8 mouse cellular contexts compared by ENCODE assay signal in genomic region chr4:144895211-144895590, GRCm38 (mm10). TPM values are rescaled to one million over a fixed set of nuclear protein-coding genes. Genes with fewer than 3 reads are reported as not detected.
DNase-seq lines count a peak whose midpoint lies in the region; ATAC-seq and TF ChIP-seq lines count a peak whose summit lies in the region.

No protein-coding gene starts in this region.

- H3K9ac ChIP-seq in embryonic facial prominence, embryonic 11.5 days (replicated peaks; ENCODE audit: low read length): no peak overlapping the region; the same call in 1 of the 2 replicates
- peak overlapping the region; percentile 81 for H3K9ac ChIP-seq in intestine, postnatal 0 days (ENCODE audit: low read depth, low read length)

- H3K36me3 ChIP-seq in embryonic facial prominence, embryonic 11.5 days (replicated peaks; ENCODE audit: control insufficient read depth, insufficient read depth, low read depth, low read length): no peaks in the 10 kb centered on the region
- H3K36me3 ChIP-seq in intestine, postnatal 0 days (ENCODE audit: control insufficient read depth, insufficient read depth): peaks cover 8% of the 10 kb centered on the region; the same call in 1 of the 2 replicates

- no peaks in the 10 kb centered on the region for H3K9me3 ChIP-seq in embryonic facial prominence, embryonic 11.5 days (replicated peaks; ENCODE audit: control insufficient read depth, low read length)
- no peaks in the 10 kb centered on the region for H3K9me3 ChIP-seq in intestine, postnatal 0 days (ENCODE audit: control insufficient read depth)

- TF ChIP-seq CTCF in gastrocnemius, adult 2 months (IDR thresholded peaks at IDR 0.05): no peak
- TF ChIP-seq CTCF in intestine, postnatal 0 days (IDR thresholded peaks at IDR 0.05; ENCODE audit: low read depth): no peak

- no peak for DNase-seq in gastrocnemius, adult 2 months
- DNase-seq in gastrocnemius, adult 8-10 months (ENCODE audit: low spot score in 2 of 2): no peak
- DNase-seq in embryonic facial prominence, embryonic 11.5 days (ENCODE audit: low spot score): peak; percentile 70
- DNase-seq in lung, postnatal 14 days: peak; percentile 52
- DNase-seq in left cerebral cortex, postnatal 36 days (ENCODE audit: low spot score in 2 of 2): no peak
- DNase-seq in gastrocnemius, postnatal 25 days: no peak
- DNase-seq in ovary, postnatal 10 days (ENCODE audit: low spot score): no peak

- H3K4me1 ChIP-seq in embryonic facial prominence, embryonic 11.5 days (ENCODE audit: control insufficient read depth, insufficient read depth, low read length): peaks cover 3% of the 10 kb centered on the region
- H3K4me1 ChIP-seq in intestine, postnatal 0 days (replicated peaks; ENCODE audit: control insufficient read depth, insufficient read depth, low read length): peaks cover 11% of the 10 kb centered on the region; the same call in 1 of the 2 replicates

- 19% methylated on average over 2 of the region's 2 CpGs for WGBS in embryonic facial prominence, embryonic 11.5 days
- 7% methylated on average over 2 of the region's 2 CpGs for WGBS in intestine, postnatal 0 days

- peak overlapping the region; percentile 95 for H3K27ac ChIP-seq in gastrocnemius, adult 2 months
- 0 out of 2 replicates have a peak overlapping the region, but pooled peaks have one; percentile 35 for H3K27ac ChIP-seq in embryonic facial prominence, embryonic 11.5 days (replicated peaks; ENCODE audit: low read depth, low read length)
- peak overlapping the region; percentile 92 for H3K27ac ChIP-seq in intestine, postnatal 0 days (ENCODE audit: low read depth, low read length)

- ATAC-seq in embryonic facial prominence, embryonic 11.5 days (replicated peaks; ENCODE audit: insufficient number of reproducible peaks, low FRiP score, low TSS enrichment, low read depth): no peak
- ATAC-seq in intestine, postnatal 0 days: no peak

- H3K27me3 ChIP-seq in embryonic facial prominence, embryonic 11.5 days (ENCODE audit: control insufficient read depth, insufficient read depth, low read length): no peaks in the 10 kb centered on the region
- no peaks in the 10 kb centered on the region for H3K27me3 ChIP-seq in intestine, postnatal 0 days (replicated peaks; ENCODE audit: control insufficient read depth, insufficient read depth, low read length)

- H3K4me3 ChIP-seq in gastrocnemius, adult 2 months: peak overlapping the region; percentile 96
- peak overlapping the region; percentile 57 for H3K4me3 ChIP-seq in embryonic facial prominence, embryonic 11.5 days (ENCODE audit: low read depth, low read length)
- H3K4me3 ChIP-seq in intestine, postnatal 0 days (ENCODE audit: low read depth, low read length): peak overlapping the region; percentile 79

- intact Hi-C loops in gastrocnemius, adult 2 months (cut with DNase I): no loop called here
- intact Hi-C loops in left cerebral cortex, postnatal 36 days (cut with DNase I): loop anchor here (10.0 kb wide), 1 partner anchor 390 kb away; no protein-coding TSS in a partner anchor

- peak overlapping the region; percentile 88 for H3K4me2 ChIP-seq in embryonic facial prominence, embryonic 11.5 days (ENCODE audit: low read depth, low read length)
- peak overlapping the region; percentile 84 for H3K4me2 ChIP-seq in intestine, postnatal 0 days (replicated peaks; ENCODE audit: low read depth)

RNA-seq across cellular contexts. Expression of gene Dhrs3, which starts 2.6 kb away (rescaled TPM):
- 10 to 100 TPM; 59.5 to 63.7 TPM for total RNA-seq in gastrocnemius, adult 2 months (2021)
- 10 to 100 TPM; 28.4 to 36.5 (median 35.2) TPM for total RNA-seq in gastrocnemius, adult 8-10 months (2022)
- polyA plus RNA-seq in embryonic facial prominence, embryonic 11.5 days (2014; fragmentation: Nextera tagmentation; extraction: Ambion mirVana): 41.9 and 45.7 TPM in 2 replicates
- polyA plus RNA-seq in intestine, postnatal 0 days (2015; fragmentation: Nextera tagmentation; extraction: Ambion mirVana): 93.0 and 100 TPM in 2 replicates
- 10 to 100 TPM; 24.8 to 27.9 TPM for total RNA-seq in left cerebral cortex, postnatal 36 days (2021)
- total RNA-seq in gastrocnemius, postnatal 25 days (2021): 10 to 100 TPM; 33.3 to 44.8 TPM

Comparison
In these comparisons a context has a peak if more than half of its experiments do, and no peak if none do; other contexts are left out.
1. DNase-seq: peak in embryonic facial prominence, embryonic 11.5 days (single experiment) and lung, postnatal 14 days (single experiment); none in gastrocnemius, adult 2 months (single experiment), gastrocnemius, adult 8-10 months (0 of 2), left cerebral cortex, postnatal 36 days (0 of 2), gastrocnemius, postnatal 25 days (single experiment) and ovary, postnatal 10 days (single experiment).
2. H3K27ac ChIP-seq: peak in every context shown above with its lines; median percentile 95 in gastrocnemius, adult 2 months; 92 in intestine, postnatal 0 days; 35 in embryonic facial prominence, embryonic 11.5 days.
3. Peak in every context shown above with its lines, with median percentiles within 50 percentile points of each other: H3K4me3 ChIP-seq.